Mouse (Mus musculus) liver, embryonic 12.5 days (tissue): Measurements from ENCODE around the gene Ank2. TPM values are rescaled to one million over a fixed set of nuclear protein-coding genes. Genes with fewer than 3 reads are reported as not detected.

ENCODE experiments used
- ATAC-seq: fragments of 200-750 bp; cut with Nextera tagmentation; 2 replicates; pipeline ENCODE4 v1.8.0; 2017; ENCODE audit warnings: moderate number of reproducible peaks, mild to moderate bottlenecking, moderate library complexity
- H3K27ac ChIP-seq: fragments of 300-500 bp; sonication (generic); 2 replicates; pipeline ENCODE4 v1.5.1; 2016; ENCODE audit warnings: mild to moderate bottlenecking
- H3K27me3 ChIP-seq: fragments of 300-500 bp; sonication (generic); replicated peaks from 2 replicates; pipeline ENCODE4 v1.6.1; 2016; ENCODE audit warnings: mild to moderate bottlenecking, moderate library complexity
- H3K36me3 ChIP-seq: fragments of 300-500 bp; sonication (generic); 2 replicates; pipeline ENCODE4 v1.6.1; 2016; ENCODE audit warnings: mild to moderate bottlenecking, moderate library complexity
- H3K4me1 ChIP-seq: fragments of 300-500 bp; sonication (generic); 2 replicates; pipeline ENCODE4 v1.6.1; 2016
- H3K4me2 ChIP-seq: fragments of 300-500 bp; sonication (generic); 2 replicates; pipeline ENCODE4 v1.6.1; 2016; ENCODE audit warnings: mild to moderate bottlenecking, moderate library complexity
- H3K4me3 ChIP-seq: fragments of 300-500 bp; sonication (generic); 2 replicates; pipeline ENCODE4 v1.5.1; 2016; ENCODE audit warnings: mild to moderate bottlenecking, moderate library complexity
- H3K9ac ChIP-seq: fragments of 300-500 bp; sonication (generic); 2 replicates; pipeline ENCODE4 v1.6.1; 2016; ENCODE audit warnings: mild to moderate bottlenecking, moderate library complexity
- H3K9me3 ChIP-seq: fragments of 300-500 bp; sonication (generic); replicated peaks from 2 replicates; pipeline ENCODE4 v1.6.1; 2016; ENCODE audit warnings: mild to moderate bottlenecking, moderate library complexity
- WGBS: fragments of 180-500 bp; shearing (Covaris S2); methylation state at CpG from one replicate; pipeline ENCODE4 v1.1.7; 2016; ENCODE audit not compliant: insufficient replicate concordance; 5-methylcytosine and 5-hydroxymethylcytosine counted together
- polyA plus RNA-seq: library from polyadenylated mRNA; unstranded; fragments of >200 nt; fragmentation: Nextera tagmentation; extraction: Ambion mirVana; gene quantifications from 2 replicates; pipeline ENCODE4 v1.2.1, GENCODE M21; 2016

Ank2 gene
- polyA plus RNA-seq, 1 experiment from 2014 or later = 9.0 TPM

GRCm38 (mm10) chr3:127371774-127372173, 127.4 kb downstream of the Ank2 start:
- Histone ChIP-seq H3K4me3 (no peak overlapping the region), H3K36me3 (no peaks in the 10 kb centered on the region), H3K9ac (no peak overlapping the region), H3K9me3 (no peaks in the 10 kb centered on the region), H3K4me1 (no peaks in the 10 kb centered on the region), H3K4me2 (no peak overlapping the region), H3K27me3 (no peaks in the 10 kb centered on the region), H3K27ac (no peak overlapping the region)
- no peak for ATAC-seq
- 63% methylated on average over 1 of the region's 1 CpGs for WGBS

- Histone ChIP-seq H3K9ac (no peak overlapping the region), H3K4me1 (no peaks in the 10 kb centered on the region), H3K27ac (no peak overlapping the region), H3K9me3 (no peaks in the 10 kb centered on the region), H3K27me3 (no peaks in the 10 kb centered on the region), H3K36me3 (no peaks in the 10 kb centered on the region), H3K4me2 (no peak overlapping the region), H3K4me3 (no peak overlapping the region)
- WGBS = 66% methylated on average over 6 of the region's 6 CpGs
- no peak for ATAC-seq
Measured at GRCm38 (mm10) chr3:127369529-127369928, 129.6 kb downstream of the Ank2 start.

- no peaks in the 10 kb centered on the region for H3K36me3 ChIP-seq
- no peak overlapping the region for H3K27ac ChIP-seq
- H3K9me3 ChIP-seq = no peaks in the 10 kb centered on the region
- WGBS = 79% methylated on average over 4 of the region's 4 CpGs
- H3K27me3 ChIP-seq = no peaks in the 10 kb centered on the region
- no peak overlapping the region for H3K9ac ChIP-seq
- no peak overlapping the region for H3K4me2 ChIP-seq
- no peaks in the 10 kb centered on the region for H3K4me1 ChIP-seq
- ATAC-seq = no peak
- no peak overlapping the region for H3K4me3 ChIP-seq
Measured at GRCm38 (mm10) chr3:127367450-127367849, 131.7 kb downstream of the Ank2 start.

- Histone ChIP-seq H3K27ac (no peak overlapping the region), H3K4me3 (no peak overlapping the region), H3K4me1 (no peaks in the 10 kb centered on the region), H3K9me3 (no peaks in the 10 kb centered on the region), H3K27me3 (no peaks in the 10 kb centered on the region), H3K9ac (no peak overlapping the region), H3K4me2 (no peak overlapping the region), H3K36me3 (no peaks in the 10 kb centered on the region)
- ATAC-seq = no peak
- WGBS = 88% methylated on average over 15 of the region's 15 CpGs
Measured at GRCm38 (mm10) chr3:127363512-127363911, 135.6 kb downstream of the Ank2 start.

- H3K9me3 ChIP-seq = no peaks in the 10 kb centered on the region
- 69% methylated on average over 9 of the region's 9 CpGs for WGBS
- no peaks in the 10 kb centered on the region for H3K36me3 ChIP-seq
- no peaks in the 10 kb centered on the region for H3K27me3 ChIP-seq
- no peak overlapping the region for H3K4me3 ChIP-seq
- H3K9ac ChIP-seq = no peak overlapping the region
- H3K27ac ChIP-seq = no peak overlapping the region
- no peaks in the 10 kb centered on the region for H3K4me1 ChIP-seq
- H3K4me2 ChIP-seq = no peak overlapping the region
- ATAC-seq = no peak
Measured at GRCm38 (mm10) chr3:127362611-127363393, 136.3 kb downstream of the Ank2 start.

- WGBS = 70% methylated on average over 8 of the region's 8 CpGs
- ATAC-seq = no peak
- no peak overlapping the region for H3K9ac ChIP-seq
- no peak overlapping the region for H3K4me3 ChIP-seq
- H3K4me2 ChIP-seq = no peak overlapping the region
- H3K27me3 ChIP-seq = no peaks in the 10 kb centered on the region
- no peaks in the 10 kb centered on the region for H3K4me1 ChIP-seq
- H3K27ac ChIP-seq = no peak overlapping the region
- no peaks in the 10 kb centered on the region for H3K36me3 ChIP-seq
- H3K9me3 ChIP-seq = no peaks in the 10 kb centered on the region
Measured at GRCm38 (mm10) chr3:127361846-127362245, 137.3 kb downstream of the Ank2 start.

GRCm38 (mm10) chr3:127361384-127361783, 137.8 kb downstream of the Ank2 start:
- WGBS = 53% methylated on average over 5 of the region's 5 CpGs

GRCm38 (mm10) chr3:127355252-127355651, 143.9 kb downstream of the Ank2 start:
- Histone ChIP-seq H3K27ac (no peak overlapping the region), H3K36me3 (no peaks in the 10 kb centered on the region), H3K4me2 (no peak overlapping the region), H3K27me3 (no peaks in the 10 kb centered on the region), H3K9me3 (no peaks in the 10 kb centered on the region), H3K4me3 (no peak overlapping the region), H3K4me1 (no peaks in the 10 kb centered on the region), H3K9ac (no peak overlapping the region)
- peak; percentile 57; the same call in 1 of the 2 replicates for ATAC-seq
- WGBS = 19% methylated on average over 5 of the region's 5 CpGs

More at GRCm38 (mm10) chr3:127361384-127361783, 137.8 kb downstream of the Ank2 start:
- no peaks in the 10 kb centered on the region for H3K27me3 ChIP-seq
- no peak overlapping the region for H3K27ac ChIP-seq
- H3K36me3 ChIP-seq = no peaks in the 10 kb centered on the region
- no peak overlapping the region for H3K9ac ChIP-seq
- no peak overlapping the region for H3K4me3 ChIP-seq
- ATAC-seq = no peak
- H3K4me1 ChIP-seq = no peaks in the 10 kb centered on the region
- no peaks in the 10 kb centered on the region for H3K9me3 ChIP-seq
- H3K4me2 ChIP-seq = no peak overlapping the region

GRCm38 (mm10) chr3:127350602-127351362, 148.4 kb downstream of the Ank2 start:
- H3K4me1 ChIP-seq = no peaks in the 10 kb centered on the region
- no peaks in the 10 kb centered on the region for H3K9me3 ChIP-seq
- no peaks in the 10 kb centered on the region for H3K36me3 ChIP-seq
- H3K27me3 ChIP-seq = no peaks in the 10 kb centered on the region
- no peak overlapping the region for H3K4me2 ChIP-seq
- 76% methylated on average over 9 of the region's 9 CpGs for WGBS
- no peak for ATAC-seq
- H3K27ac ChIP-seq = no peak overlapping the region
- H3K4me3 ChIP-seq = no peak overlapping the region
- H3K9ac ChIP-seq = no peak overlapping the region

- Histone ChIP-seq H3K9me3 (no peaks in the 10 kb centered on the region), H3K9ac (no peak overlapping the region), H3K4me1 (no peaks in the 10 kb centered on the region), H3K4me2 (no peak overlapping the region), H3K36me3 (no peaks in the 10 kb centered on the region), H3K4me3 (no peak overlapping the region), H3K27ac (no peak overlapping the region), H3K27me3 (no peaks in the 10 kb centered on the region)
- 65% methylated on average over 7 of the region's 7 CpGs for WGBS
- ATAC-seq = no peak
Measured at GRCm38 (mm10) chr3:127348926-127349325, 150.2 kb downstream of the Ank2 start.

GRCm38 (mm10) chr3:127345860-127346459, 153.2 kb downstream of the Ank2 start:
- no peak for ATAC-seq
- Histone ChIP-seq H3K4me3 (no peak overlapping the region), H3K27me3 (no peaks in the 10 kb centered on the region), H3K9ac (no peak overlapping the region), H3K4me2 (no peak overlapping the region), H3K36me3 (no peaks in the 10 kb centered on the region), H3K4me1 (no peaks in the 10 kb centered on the region), H3K27ac (no peak overlapping the region), H3K9me3 (no peaks in the 10 kb centered on the region)
- WGBS = 69% methylated on average over 8 of the region's 8 CpGs

GRCm38 (mm10) chr3:127341300-127341699, 157.8 kb downstream of the Ank2 start:
- H3K4me3 ChIP-seq = no peak overlapping the region
- ATAC-seq = no peak
- no peaks in the 10 kb centered on the region for H3K9me3 ChIP-seq
- H3K27ac ChIP-seq = no peak overlapping the region
- H3K36me3 ChIP-seq = no peaks in the 10 kb centered on the region
- H3K4me1 ChIP-seq = no peaks in the 10 kb centered on the region
- H3K27me3 ChIP-seq = no peaks in the 10 kb centered on the region
- H3K9ac ChIP-seq = no peak overlapping the region
- H3K4me2 ChIP-seq = no peak overlapping the region
- WGBS = 73% methylated on average over 2 of the region's 2 CpGs
